Mouse (Mus musculus) lung, postnatal 0 days (tissue): ENCODE measurements at regions not wholly inside any gene's neighbourhood (a gene's known extent, or its start where the extent isn't known, plus 50 kb on each side); places are given as distances from the start of the nearest gene placed in this dataset.

ENCODE experiments used
- CTCF ChIP-seq: IDR thresholded peaks from 2 replicates; pipeline ENCODE4 v1.5.1; 2016; ENCODE audit warnings: antibody characterized with exemption, mild to moderate bottlenecking
- EP300 ChIP-seq: IDR thresholded peaks from 2 replicates; pipeline ENCODE4 v1.6.1; 2016; ENCODE audit warnings: antibody characterized with exemption, mild to moderate bottlenecking, control low read depth

DNA sequence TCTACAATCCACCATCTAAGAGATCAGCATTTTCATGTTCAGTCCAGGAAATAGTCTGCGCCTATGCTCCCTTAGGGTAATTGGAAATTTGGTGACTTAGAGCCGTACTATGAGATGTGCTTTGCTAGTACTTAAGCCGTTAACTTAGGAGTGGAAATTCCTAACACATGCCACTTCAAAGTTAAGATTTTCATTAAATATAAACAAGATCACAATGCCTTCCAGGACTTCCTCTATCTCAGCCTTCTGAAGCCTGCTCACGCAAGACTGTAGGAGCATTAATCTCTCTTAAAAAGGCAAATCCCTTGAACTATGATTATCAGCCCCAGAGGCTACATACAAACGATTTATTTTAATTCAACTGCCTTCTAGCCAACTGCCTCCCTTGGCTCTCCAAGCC is 422.4 kb upstream of the Actbl2 start:
- TF ChIP-seq CTCF (no peak), EP300 (no peak)
